Mouse (Mus musculus): Measurements from ENCODE around the gene B3gnt9. TPM values are rescaled to one million over a fixed set of nuclear protein-coding genes. Genes with fewer than 3 reads are reported as not detected.

Gene B3gnt9
- polyA plus RNA-seq, 1 experiment, result 6.2 TPM

DNA sequence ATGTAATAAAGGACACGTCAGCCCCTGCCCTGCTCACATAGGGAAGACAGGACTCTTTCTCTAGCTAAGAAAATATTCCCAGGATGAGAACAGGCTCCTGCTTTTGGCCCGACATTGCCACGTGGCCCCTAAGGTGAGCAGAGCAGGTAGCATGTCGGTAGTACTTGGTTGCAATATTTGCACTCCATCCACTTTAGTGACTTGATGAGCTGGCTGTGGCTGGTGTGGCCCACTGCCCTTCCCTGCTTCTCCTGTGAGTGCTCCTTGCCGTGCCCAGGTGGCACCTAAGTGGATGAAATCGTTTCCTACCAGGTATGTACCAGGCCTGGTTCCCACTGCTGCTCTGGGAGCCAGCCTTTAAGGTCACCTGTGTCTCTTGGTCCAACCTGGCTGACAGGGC lies 3.0 kb downstream of the B3gnt9 start:
- no peak overlapping the region for H3K4me3 ChIP-seq
- H3ac ChIP-seq (ENCODE audit: control insufficient read depth, insufficient read length), result no peak overlapping the region
- H3K79me2 ChIP-seq (ENCODE audit: control insufficient read depth, insufficient read depth), result no peaks in the 10 kb centered on the region
- no peak overlapping the region for H3K4me2 ChIP-seq (ENCODE audit: low read depth)
- H3K27me3 ChIP-seq (ENCODE audit: control insufficient read depth, insufficient read depth, insufficient read length), result no peaks in the 10 kb centered on the region
- TF ChIP-seq USF1 (IDR thresholded peaks at IDR 0.05; ENCODE audit: low read depth) (no peak), MAX (IDR thresholded peaks at IDR 0.05; ENCODE audit: low read depth) (no peak)
- peaks cover 20% of the 10 kb centered on the region for H3K36me3 ChIP-seq (ENCODE audit: control insufficient read depth, insufficient read depth)

DNA sequence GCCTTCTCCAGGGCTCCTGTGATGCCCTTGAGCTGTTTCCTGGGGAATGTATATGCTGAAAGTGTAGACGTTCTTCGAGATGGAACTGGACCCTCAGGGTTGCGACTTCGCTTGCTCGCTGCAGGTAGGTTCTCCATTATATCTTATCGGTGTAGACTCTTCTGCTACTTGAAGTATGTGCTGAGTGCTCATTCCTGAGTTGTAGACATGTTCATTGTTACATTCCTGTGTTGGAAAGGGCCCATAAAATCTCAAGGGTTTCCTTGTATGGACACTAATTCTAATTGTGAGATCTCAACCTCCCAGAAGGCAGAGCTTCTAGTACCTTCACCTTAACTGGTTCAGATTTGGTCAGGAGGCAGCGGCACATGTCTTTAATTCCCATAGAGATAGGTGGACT lies 13.9 kb downstream of the B3gnt9 start:
- no peak overlapping the region for H3ac ChIP-seq (ENCODE audit: control insufficient read depth, insufficient read length)
- no peaks in the 10 kb centered on the region for H3K27me3 ChIP-seq (ENCODE audit: control insufficient read depth, insufficient read depth, insufficient read length)
- H3K4me3 ChIP-seq, result no peak overlapping the region
- TF ChIP-seq TCF3 (IDR thresholded peaks at IDR 0.05; ENCODE audit: insufficient read length, low read depth) (no peak), POLR2AphosphoS2 (IDR thresholded peaks at IDR 0.05; ENCODE audit: insufficient read length, low read depth) (no peak), POLR2A (IDR thresholded peaks at IDR 0.05; ENCODE audit: insufficient read length, low read depth) (no peak), MYOD1 (IDR thresholded peaks at IDR 0.05; ENCODE audit: control insufficient read depth in 1 of 3, insufficient read length in 2 of 3, low read depth in 2 of 3) (no peak), TCF12 (IDR thresholded peaks at IDR 0.05; ENCODE audit: insufficient read depth, poor library complexity, severe bottlenecking) (no peak), USF1 (IDR thresholded peaks at IDR 0.05; ENCODE audit: low read depth) (no peak), SRF (IDR thresholded peaks at IDR 0.05; ENCODE audit: control insufficient read depth, insufficient read length, low read depth) (no peak), CEBPB (IDR thresholded peaks at IDR 0.05; ENCODE audit: insufficient read depth, poor library complexity, severe bottlenecking) (no peak), E2F4 (IDR thresholded peaks at IDR 0.05; ENCODE audit: insufficient read depth) (no peak), REST (IDR thresholded peaks at IDR 0.05; ENCODE audit: insufficient read depth, insufficient read length) (no peak)
- no peak overlapping the region for H3K4me2 ChIP-seq (ENCODE audit: low read depth)
- peaks cover 23% of the 10 kb centered on the region for H3K36me3 ChIP-seq (ENCODE audit: control insufficient read depth, insufficient read depth)
- H3K79me2 ChIP-seq (ENCODE audit: control insufficient read depth, insufficient read depth), result no peaks in the 10 kb centered on the region

DNA sequence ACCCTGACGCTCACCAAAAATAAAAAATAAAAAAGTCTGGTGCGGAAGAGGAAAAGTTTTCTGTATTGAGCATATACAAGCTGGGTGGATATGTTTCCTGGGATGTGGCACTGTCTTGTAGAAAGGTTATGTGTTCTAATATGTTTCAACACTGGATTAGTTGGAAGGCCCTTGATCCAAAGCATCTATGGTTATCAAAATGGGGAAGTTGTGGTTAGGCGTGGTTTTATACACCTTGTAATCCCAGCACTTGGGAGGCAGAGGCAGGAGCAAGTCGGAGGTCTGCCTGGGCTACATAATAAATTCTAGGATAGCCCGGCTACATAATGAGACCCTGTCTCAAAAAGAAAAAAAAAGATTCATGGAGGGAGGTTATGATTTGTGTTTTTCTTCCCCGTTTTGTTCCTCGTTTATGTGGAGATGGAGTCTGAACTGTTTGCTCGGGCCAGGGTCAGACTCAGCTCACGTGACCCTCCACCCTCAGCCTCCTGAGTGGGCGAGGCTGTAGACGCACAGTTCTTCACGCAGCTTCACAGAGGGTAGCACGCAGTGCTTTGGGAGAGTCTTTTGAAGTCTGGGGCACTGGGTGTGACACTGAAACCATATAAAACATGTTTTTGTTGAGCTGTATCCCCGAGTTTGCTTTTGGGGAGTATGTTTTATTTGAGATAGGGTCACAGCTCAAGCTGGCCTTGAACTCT lies 17.4 kb downstream of the B3gnt9 start:
- Histone ChIP-seq H3K27me3 (ENCODE audit: control insufficient read depth, insufficient read depth, insufficient read length) (no peaks in the 10 kb centered on the region), H3K4me2 (ENCODE audit: low read depth) (no peak overlapping the region), H3K36me3 (ENCODE audit: control insufficient read depth, insufficient read depth) (peaks cover 19% of the 10 kb centered on the region), H3ac (ENCODE audit: control insufficient read depth, insufficient read length) (no peak overlapping the region), H3K79me2 (ENCODE audit: control insufficient read depth, insufficient read depth) (no peaks in the 10 kb centered on the region), H3K4me3 (no peak overlapping the region)
- TF ChIP-seq POLR2A (IDR thresholded peaks at IDR 0.05; ENCODE audit: insufficient read length, low read depth), result no peak
- no peak for TF ChIP-seq MYOD1 (IDR thresholded peaks at IDR 0.05; ENCODE audit: control insufficient read depth in 1 of 3, insufficient read length in 2 of 3, low read depth in 2 of 3)
- no peak for TF ChIP-seq MYOG (IDR thresholded peaks at IDR 0.05; ENCODE audit: control insufficient read depth in 1 of 3, insufficient read depth in 1 of 3, insufficient read length in 2 of 3, low read depth in 2 of 3)
- TF ChIP-seq CEBPB (IDR thresholded peaks at IDR 0.05; ENCODE audit: insufficient read depth, poor library complexity, severe bottlenecking), result no peak
- no peak for TF ChIP-seq REST (IDR thresholded peaks at IDR 0.05; ENCODE audit: insufficient read depth, insufficient read length)
- TF ChIP-seq SRF (IDR thresholded peaks at IDR 0.05; ENCODE audit: control insufficient read depth, insufficient read length, low read depth), result no peak
- TF ChIP-seq MAX (IDR thresholded peaks at IDR 0.05; ENCODE audit: low read depth), result no peak
- TF ChIP-seq POLR2AphosphoS2 (IDR thresholded peaks at IDR 0.05; ENCODE audit: insufficient read length, low read depth), result no peak
- no peak for TF ChIP-seq TCF12 (IDR thresholded peaks at IDR 0.05; ENCODE audit: insufficient read depth, poor library complexity, severe bottlenecking)

DNA sequence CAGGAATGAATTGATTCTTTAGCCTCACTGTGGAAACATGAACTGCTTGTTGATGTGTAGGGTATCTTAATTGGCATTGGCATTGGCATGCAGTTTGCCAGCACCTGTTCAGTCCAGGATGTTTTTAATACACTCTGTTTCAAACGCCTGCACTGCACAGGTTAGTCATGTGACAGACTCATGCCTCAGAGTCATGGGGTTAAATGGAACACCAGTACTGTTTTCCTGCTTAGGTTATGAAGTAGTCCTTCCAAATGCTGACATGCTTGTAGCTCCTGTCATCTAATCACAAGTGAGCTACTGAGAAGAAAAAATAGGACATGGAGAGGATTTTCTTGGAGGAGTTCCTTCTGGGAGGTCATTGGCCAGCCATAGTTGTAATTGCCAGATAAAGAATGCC lies 19.7 kb downstream of the B3gnt9 start:
- TF ChIP-seq MAX (IDR thresholded peaks at IDR 0.05; ENCODE audit: low read depth) (no peak), POLR2AphosphoS2 (IDR thresholded peaks at IDR 0.05; ENCODE audit: insufficient read length, low read depth) (no peak), E2F4 (IDR thresholded peaks at IDR 0.05; ENCODE audit: insufficient read depth) (no peak), TCF12 (IDR thresholded peaks at IDR 0.05; ENCODE audit: insufficient read depth, poor library complexity, severe bottlenecking) (no peak), USF1 (IDR thresholded peaks at IDR 0.05; ENCODE audit: low read depth) (no peak), MYOD1 (IDR thresholded peaks at IDR 0.05; ENCODE audit: control insufficient read depth in 1 of 3, insufficient read length in 2 of 3, low read depth in 2 of 3) (no peak), TCF3 (IDR thresholded peaks at IDR 0.05; ENCODE audit: insufficient read length, low read depth) (no peak), SRF (IDR thresholded peaks at IDR 0.05; ENCODE audit: control insufficient read depth, insufficient read length, low read depth) (no peak), POLR2A (IDR thresholded peaks at IDR 0.05; ENCODE audit: insufficient read length, low read depth) (no peak), MYOG (IDR thresholded peaks at IDR 0.05; ENCODE audit: control insufficient read depth in 1 of 3, insufficient read depth in 1 of 3, insufficient read length in 2 of 3, low read depth in 2 of 3) (no peak), CEBPB (IDR thresholded peaks at IDR 0.05; ENCODE audit: insufficient read depth, poor library complexity, severe bottlenecking) (no peak), REST (IDR thresholded peaks at IDR 0.05; ENCODE audit: insufficient read depth, insufficient read length) (no peak)
- no peak overlapping the region for H3ac ChIP-seq (ENCODE audit: control insufficient read depth, insufficient read length)

More for the DNA sequence above, 19.7 kb downstream of the B3gnt9 start:
- H3K79me2 ChIP-seq (ENCODE audit: control insufficient read depth, insufficient read depth), result peaks cover under 1% of the 10 kb centered on the region
- no peaks in the 10 kb centered on the region for H3K27me3 ChIP-seq (ENCODE audit: control insufficient read depth, insufficient read depth, insufficient read length)
- peaks cover 11% of the 10 kb centered on the region for H3K36me3 ChIP-seq (ENCODE audit: control insufficient read depth, insufficient read depth)
- H3K4me2 ChIP-seq (ENCODE audit: low read depth), result no peak overlapping the region
- H3K4me3 ChIP-seq, result no peak overlapping the region

Measured in myocyte (in vitro differentiated cells).